In the genomic region with DNA sequence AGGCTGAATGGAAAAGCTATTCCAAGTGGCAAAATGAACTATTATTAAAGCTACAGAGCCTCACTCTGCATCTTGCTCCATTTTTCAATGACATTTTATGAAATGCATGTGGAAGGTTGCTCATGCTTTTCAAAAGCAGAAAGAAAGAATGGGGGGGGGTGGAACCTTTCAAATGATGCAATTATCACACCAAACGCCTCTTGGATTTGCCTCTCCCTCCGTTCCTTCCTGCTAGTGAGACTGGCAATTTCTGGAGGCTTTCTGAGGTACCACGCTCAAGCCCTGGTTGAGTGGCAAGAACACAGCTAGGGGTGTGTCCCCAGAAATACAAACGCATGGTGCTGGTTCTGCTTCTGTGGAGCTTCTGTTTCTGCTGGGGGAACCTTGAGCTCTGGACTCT, we compare ENCODE assay signal across 13 mouse cellular contexts.
DNase-seq lines count a peak whose midpoint lies in the region; ATAC-seq and TF ChIP-seq lines count a peak whose summit lies in the region.
"Had no signal": no experiment of that assay in that cellular context is flagged by ENCODE, and none has a peak within 500 bp of the region (broad histone marks: within the 10 kb centered on the region; RNA-seq: fewer than 3 reads in every experiment).

No protein-coding gene starts in this region.

- 33% methylated on average over 4 of the region's 4 CpGs for WGBS in liver, adult 2 months
- WGBS in hindbrain, embryonic 16.5 days: 67% methylated on average over 4 of the region's 4 CpGs
- WGBS in liver, postnatal 0 days (ENCODE audit: insufficient replicate concordance): 23% methylated on average over 4 of the region's 4 CpGs

- H3K4me2 ChIP-seq in hindbrain, embryonic 16.5 days (ENCODE audit: low read length): peak overlapping the region; percentile 1; the same call in 1 of the 2 replicates
- H3K4me2 ChIP-seq in liver, postnatal 0 days (ENCODE audit: low read depth, low read length): peak overlapping the region; percentile 59

- no peak for TF ChIP-seq CTCF in liver, adult 2 months (IDR thresholded peaks at IDR 0.05; ENCODE audit: low read depth, low read length)
- no peak for TF ChIP-seq CTCF in bone marrow macrophage, adult 2 months (IDR thresholded peaks at IDR 0.05; ENCODE audit: low read depth, low read length)
- TF ChIP-seq CTCF in liver, postnatal 0 days (IDR thresholded peaks at IDR 0.05; ENCODE audit: low read depth): no peak

- no peak for TF ChIP-seq EP300 in liver, postnatal 0 days (IDR thresholded peaks at IDR 0.05; ENCODE audit: low read depth)

- intact Hi-C loops in left cerebral cortex, postnatal 10 days (cut with DNase I): no loop called here

- peaks cover 17% of the 10 kb centered on the region; the same call in 1 of the 2 replicates for H3K79me2 ChIP-seq in liver, adult 2 months (ENCODE audit: control insufficient read depth, insufficient read depth, low read length)

- no peaks in the 10 kb centered on the region for H3K27me3 ChIP-seq in liver, adult 2 months (ENCODE audit: control insufficient read depth, insufficient read depth, low read length)
- H3K27me3 ChIP-seq in hindbrain, embryonic 16.5 days (replicated peaks; ENCODE audit: control insufficient read depth, insufficient read depth, low read length): no peaks in the 10 kb centered on the region
- H3K27me3 ChIP-seq in liver, postnatal 0 days (ENCODE audit: insufficient read depth, low read length): no peaks in the 10 kb centered on the region
- H3K27me3 ChIP-seq: limb, embryonic 15.5 days had no signal

- H3K27ac ChIP-seq in liver, adult 2 months (replicated peaks; ENCODE audit: insufficient read depth, low read depth, low read length): peak overlapping the region; percentile 60; the same call in 1 of the 2 replicates
- peak overlapping the region; percentile 97 for H3K27ac ChIP-seq in bone marrow macrophage, adult 2 months (ENCODE audit: insufficient read depth, low read depth, low read length)
- H3K27ac ChIP-seq in hindbrain, embryonic 16.5 days (ENCODE audit: low read depth, low read length): no peak overlapping the region; the same call in 1 of the 2 replicates
- H3K27ac ChIP-seq in liver, postnatal 0 days (ENCODE audit: low read depth): peak overlapping the region; percentile 91
- H3K27ac ChIP-seq: forebrain, embryonic 10.5 days; gastrocnemius, adult 2 months; limb, embryonic 15.5 days had no signal

- TF ChIP-seq POLR2A in liver, adult 2 months (IDR thresholded peaks at IDR 0.05; ENCODE audit: extremely low read depth, insufficient read depth, low read length): no peak
- TF ChIP-seq POLR2A in bone marrow macrophage, adult 2 months (IDR thresholded peaks at IDR 0.05; ENCODE audit: borderline replicate concordance, low read depth, low read length): no peak

- no peaks in the 10 kb centered on the region for H3K9me3 ChIP-seq in hindbrain, embryonic 16.5 days (ENCODE audit: control insufficient read depth, low read length)
- no peaks in the 10 kb centered on the region for H3K9me3 ChIP-seq in liver, postnatal 0 days (ENCODE audit: low read length)
- H3K9me3 ChIP-seq: forebrain, embryonic 10.5 days; limb, embryonic 15.5 days had no signal

- no peak for DNase-seq in liver, adult 2 months (ENCODE audit: extremely low read depth, low read depth, low spot score)
- no peak for DNase-seq in liver
- no peak for DNase-seq in liver, postnatal 0 days
- no peak for DNase-seq in left cerebral cortex, postnatal 10 days (ENCODE audit: extremely low spot score in 1 of 2, low spot score in 2 of 2)
- no peak for DNase-seq in cerebellum, adult 9-11 months
- DNase-seq: gastrocnemius, adult 2 months; heart, postnatal 10 days; lung, postnatal 36 days had no signal

- H3K4me1 ChIP-seq in liver, adult 2 months (ENCODE audit: control insufficient read depth, insufficient read depth, low read length): peaks cover 32% of the 10 kb centered on the region
- H3K4me1 ChIP-seq in bone marrow macrophage, adult 2 months (ENCODE audit: control insufficient read depth, insufficient read depth, low read length): peaks cover 42% of the 10 kb centered on the region
- H3K4me1 ChIP-seq in hindbrain, embryonic 16.5 days (ENCODE audit: control insufficient read depth, insufficient read depth, low read depth, low read length): peaks cover 13% of the 10 kb centered on the region
- peaks cover 29% of the 10 kb centered on the region for H3K4me1 ChIP-seq in liver, postnatal 0 days (ENCODE audit: insufficient read depth)

- no peaks in the 10 kb centered on the region for H3K36me3 ChIP-seq in liver, adult 2 months (ENCODE audit: control insufficient read depth, insufficient read depth, low read length)
- no peaks in the 10 kb centered on the region for H3K36me3 ChIP-seq in hindbrain, embryonic 16.5 days (ENCODE audit: control insufficient read depth, insufficient read depth, low read length)
- H3K36me3 ChIP-seq in liver, postnatal 0 days (replicated peaks; ENCODE audit: insufficient read depth, low read length): no peaks in the 10 kb centered on the region
- H3K36me3 ChIP-seq: forebrain, embryonic 10.5 days; limb, embryonic 15.5 days had no signal

- no peak overlapping the region for H3K9ac ChIP-seq in liver, adult 2 months (ENCODE audit: low read depth, low read length)
- no peak overlapping the region for H3K9ac ChIP-seq in hindbrain, embryonic 16.5 days (ENCODE audit: low read depth, low read length)
- H3K9ac ChIP-seq in liver, postnatal 0 days (replicated peaks): no peak overlapping the region
- H3K9ac ChIP-seq: limb, embryonic 15.5 days had no signal

- H3K4me3 ChIP-seq in liver, adult 2 months (ENCODE audit: insufficient read depth, low read depth, low read length): no peak overlapping the region
- H3K4me3 ChIP-seq in bone marrow macrophage, adult 2 months (ENCODE audit: insufficient read depth, low read length): peak overlapping the region; percentile 22; the same call in 1 of the 2 replicates
- H3K4me3 ChIP-seq in hindbrain, embryonic 16.5 days (ENCODE audit: low read length): no peak overlapping the region
- H3K4me3 ChIP-seq in liver, postnatal 0 days (ENCODE audit: low read depth, low read length): no peak overlapping the region
- H3K4me3 ChIP-seq: forebrain, embryonic 10.5 days; gastrocnemius, adult 2 months; limb, embryonic 15.5 days had no signal

- peak; percentile 8; the same call in 1 of the 2 replicates for ATAC-seq in hindbrain, embryonic 16.5 days
- no peak for ATAC-seq in liver, postnatal 0 days
- ATAC-seq: activated CD4-positive, CD25-positive, alpha-beta regulatory T cell, adult 4 months had no signal
